ENCODE assay signal across 9 mouse cellular contexts in genomic region chr10:117033785-117034184, GRCm38 (mm10). TPM values are rescaled to one million over a fixed set of nuclear protein-coding genes. Genes with fewer than 3 reads are reported as not detected.
A peak's percentile ranks its signal among the peaks of the same experiment; 100 is the strongest.
DNase-seq lines count a peak whose midpoint lies in the region; ATAC-seq and TF ChIP-seq lines count a peak whose summit lies in the region.
"Had no signal": no experiment of that assay in that cellular context is flagged by ENCODE, and none has a peak within 500 bp of the region (broad histone marks: within the 10 kb centered on the region; RNA-seq: fewer than 3 reads in every experiment).

No protein-coding gene starts in this region.

- no peaks in the 10 kb centered on the region for H3K27me3 ChIP-seq in C2C12 (ENCODE audit: control insufficient read depth, insufficient read depth, insufficient read length)
- H3K27me3 ChIP-seq in kidney, postnatal 0 days (ENCODE audit: insufficient read depth, low read length): no peaks in the 10 kb centered on the region
- H3K27me3 ChIP-seq in liver, embryonic 13.5 days: no peaks in the 10 kb centered on the region
- H3K27me3 ChIP-seq: limb, embryonic 15.5 days had no signal

- ATAC-seq in activated CD4-positive, CD25-positive, alpha-beta regulatory T cell, adult 4 months: peak; percentile 69
- ATAC-seq in granulocyte monocyte progenitor cell, adult 5-6 weeks (replicated peaks; ENCODE audit: poor library complexity, severe bottlenecking): peak; percentile 96
- ATAC-seq in kidney, postnatal 0 days (replicated peaks; ENCODE audit: low FRiP score, low read depth): 0 out of 2 replicates have a peak, but pooled peaks have one; percentile 36
- ATAC-seq in liver, embryonic 13.5 days (ENCODE audit: low read depth): no peak

- no peak overlapping the region for H3ac ChIP-seq in C2C12 (ENCODE audit: control insufficient read depth, insufficient read length, low read depth)

- no peak overlapping the region for H3K27ac ChIP-seq in kidney, postnatal 0 days
- no peak overlapping the region for H3K27ac ChIP-seq in liver, embryonic 13.5 days
- H3K27ac ChIP-seq: limb, embryonic 15.5 days had no signal

- H3K4me1 ChIP-seq in kidney, postnatal 0 days (replicated peaks; ENCODE audit: insufficient read depth, low read length): no peaks in the 10 kb centered on the region
- no peaks in the 10 kb centered on the region for H3K4me1 ChIP-seq in liver, embryonic 13.5 days (replicated peaks)

- no peaks in the 10 kb centered on the region for H3K79me3 ChIP-seq in C2C12 (ENCODE audit: low read depth)

- H3K4me3 ChIP-seq in C2C12 (ENCODE audit: insufficient read depth, poor library complexity, severe bottlenecking): no peak overlapping the region
- no peak overlapping the region for H3K4me3 ChIP-seq in kidney, postnatal 0 days (replicated peaks; ENCODE audit: low read depth, low read length)
- no peak overlapping the region for H3K4me3 ChIP-seq in liver, embryonic 13.5 days (replicated peaks)
- H3K4me3 ChIP-seq: limb, embryonic 15.5 days had no signal

- peak; percentile 55 to 81 for DNase-seq in cerebellum, postnatal 4 days (ENCODE audit: low spot score in 2 of 2)
- peak; percentile 83 for DNase-seq in kidney, postnatal 0 days (ENCODE audit: low spot score)
- DNase-seq in liver, embryonic 13.5 days: peak; percentile 47
- DNase-seq in ovary, postnatal 10 days (ENCODE audit: low spot score): peak; percentile 24
- DNase-seq in thymus, postnatal 0 days (ENCODE audit: low spot score): peak; percentile 82

- 18% methylated on average over 8 of the region's 8 CpGs for WGBS in kidney, postnatal 0 days
- 15% methylated on average over 8 of the region's 8 CpGs for WGBS in liver, embryonic 13.5 days (ENCODE audit: insufficient replicate concordance)

- H3K36me3 ChIP-seq in C2C12 (ENCODE audit: control insufficient read depth, insufficient read depth): no peaks in the 10 kb centered on the region
- no peaks in the 10 kb centered on the region for H3K36me3 ChIP-seq in kidney, postnatal 0 days (ENCODE audit: insufficient read depth, low read length)
- H3K36me3 ChIP-seq in liver, embryonic 13.5 days: no peaks in the 10 kb centered on the region
- H3K36me3 ChIP-seq: limb, embryonic 15.5 days had no signal

- H3K79me2 ChIP-seq in C2C12 (ENCODE audit: control insufficient read depth, insufficient read depth): no peaks in the 10 kb centered on the region

- no peaks in the 10 kb centered on the region for H3K9me3 ChIP-seq in kidney, postnatal 0 days (replicated peaks; ENCODE audit: low read length)
- H3K9me3 ChIP-seq in liver, embryonic 13.5 days (replicated peaks): no peaks in the 10 kb centered on the region
- H3K9me3 ChIP-seq: limb, embryonic 15.5 days had no signal

- peak; percentile 56 for TF ChIP-seq CTCF in C2C12 (IDR thresholded peaks at IDR 0.05; ENCODE audit: control insufficient read depth, insufficient read depth, insufficient read length)
- TF ChIP-seq CTCF in kidney, postnatal 0 days (IDR thresholded peaks at IDR 0.05; ENCODE audit: low read depth): peak; percentile 86

- no peak overlapping the region for H3K9ac ChIP-seq in kidney, postnatal 0 days (ENCODE audit: low read depth, low read length)
- no peak overlapping the region for H3K9ac ChIP-seq in liver, embryonic 13.5 days
- H3K9ac ChIP-seq: limb, embryonic 15.5 days had no signal

- H3K4me2 ChIP-seq in kidney, postnatal 0 days (ENCODE audit: low read length): no peak overlapping the region
- no peak overlapping the region for H3K4me2 ChIP-seq in liver, embryonic 13.5 days
- H3K4me2 ChIP-seq: limb, embryonic 15.5 days had no signal

TF ChIP-seq in C2C12, 6 proteins besides CTCF, POLR2A, EP300 and RAD21:
- no peak for TF ChIP-seq USF1 (IDR thresholded peaks at IDR 0.05; ENCODE audit: low read depth)
- TF ChIP-seq MYOD1 (IDR thresholded peaks at IDR 0.05; ENCODE audit: control insufficient read depth, insufficient read length, low read depth): peak; percentile 67

RNA-seq across cellular contexts. Expression of gene Lrrc10, which starts 11.4 kb away (rescaled TPM):
- not detected for polyA plus RNA-seq in C2C12 (2012; fragmentation: generic; extraction: Trizol)
- polyA plus RNA-seq in activated CD4-positive, CD25-positive, alpha-beta regulatory T cell, adult 4 months (2017; shearing (Covaris generic)): not detected
- not detected in 2 replicates for total RNA-seq in granulocyte monocyte progenitor cell, adult 5-6 weeks (2014; fragmentation: Nextera tagmentation)
- total RNA-seq in granulocyte monocyte progenitor cell, adult 5-6 weeks (2017): not detected in 2 replicates
- not detected in 2 replicates for polyA plus RNA-seq in kidney, postnatal 0 days (2015; fragmentation: Nextera tagmentation; extraction: Ambion mirVana)
- polyA plus RNA-seq in liver, embryonic 13.5 days (2015; fragmentation: Nextera tagmentation; extraction: Ambion mirVana): 0.10 TPM in 1 of 2 replicates, not detected in the other
- polyA plus RNA-seq in thymus, postnatal 0 days (2015; fragmentation: Nextera tagmentation; extraction: Ambion mirVana): not detected in 2 replicates
- polyA plus RNA-seq: limb, embryonic 15.5 days had no signal

RNA-seq across cellular contexts. Expression of gene Cct2, which starts 29.8 kb away (rescaled TPM):
- polyA plus RNA-seq in C2C12 (2012; fragmentation: generic; extraction: Trizol): 440 TPM
- 100 to 1,000 TPM; 244 to 245 TPM for polyA plus RNA-seq in activated CD4-positive, CD25-positive, alpha-beta regulatory T cell, adult 4 months (2017; shearing (Covaris generic))
- total RNA-seq in granulocyte monocyte progenitor cell, adult 5-6 weeks (2014; fragmentation: Nextera tagmentation): 387 and 450 TPM in 2 replicates
- total RNA-seq in granulocyte monocyte progenitor cell, adult 5-6 weeks (2017): 517 and 619 TPM in 2 replicates
- 183 and 198 TPM in 2 replicates for polyA plus RNA-seq in kidney, postnatal 0 days (2015; fragmentation: Nextera tagmentation; extraction: Ambion mirVana)
- polyA plus RNA-seq in liver, embryonic 13.5 days (2015; fragmentation: Nextera tagmentation; extraction: Ambion mirVana): 220 and 240 TPM in 2 replicates
- polyA plus RNA-seq in thymus, postnatal 0 days (2015; fragmentation: Nextera tagmentation; extraction: Ambion mirVana): 263 and 270 TPM in 2 replicates

RNA-seq across cellular contexts. Expression of gene Best3, which starts 47.7 kb away (rescaled TPM):
- 0.09 TPM for polyA plus RNA-seq in C2C12 (2012; fragmentation: generic; extraction: Trizol)
- polyA plus RNA-seq in activated CD4-positive, CD25-positive, alpha-beta regulatory T cell, adult 4 months (2017; shearing (Covaris generic)): not detected
- not detected in 2 replicates for total RNA-seq in granulocyte monocyte progenitor cell, adult 5-6 weeks (2014; fragmentation: Nextera tagmentation)
- total RNA-seq in granulocyte monocyte progenitor cell, adult 5-6 weeks (2017): not detected in 2 replicates
- 0.11 and 0.22 TPM in 2 replicates for polyA plus RNA-seq in kidney, postnatal 0 days (2015; fragmentation: Nextera tagmentation; extraction: Ambion mirVana)
- 0.03 TPM in 1 of 2 replicates, not detected in the other for polyA plus RNA-seq in liver, embryonic 13.5 days (2015; fragmentation: Nextera tagmentation; extraction: Ambion mirVana)
- polyA plus RNA-seq in thymus, postnatal 0 days (2015; fragmentation: Nextera tagmentation; extraction: Ambion mirVana): not detected in 2 replicates

Comparison
In these comparisons a context has a peak if more than half of its experiments do, and no peak if none do; other contexts are left out.
1. DNase-seq: peak in every context shown above with its lines; median percentile 83 in kidney, postnatal 0 days; 82 in thymus, postnatal 0 days; 68 in cerebellum, postnatal 4 days; 47 in liver, embryonic 13.5 days; 24 in ovary, postnatal 10 days.